Mouse (Mus musculus) gastrocnemius, adult 8-10 months (tissue): Measurements from ENCODE around the gene Nfkb1. TPM values are rescaled to one million over a fixed set of nuclear protein-coding genes. Genes with fewer than 3 reads are reported as not detected.

ENCODE experiments used
- DNase-seq, 2 experiments: peaks; one replicate each; pipeline ENCODE4 v3.0.0; 2022; ENCODE audit warnings: low spot score in 2 of 2
- total RNA-seq, 4 experiments: library from RNA; stranded (reverse); gene quantifications; 2 replicates each; pipeline ENCODE4 v1.2.4; 2022

The Nfkb1 gene
- total RNA-seq, 4 experiments from 2014 or later, result 17.2 to 21.6 (median 19.0) TPM

GRCm38 (mm10) chr3:135552874-135553273 lies 138.5 kb downstream of the Nfkb1 start:
- DNase-seq, result no peak

- no peak for DNase-seq
Measured at GRCm38 (mm10) chr3:135547298-135547697, 144.0 kb downstream of the Nfkb1 start.

- DNase-seq, result no peak
Measured at GRCm38 (mm10) chr3:135546212-135546923, 145.0 kb downstream of the Nfkb1 start.

Other genes starting within 250 kb of the Nfkb1 start
- gene Manba, start 205.9 kb downstream of the Nfkb1 start, total RNA-seq, result 1 to 10 TPM; 3.0 to 3.6 (median 3.4) TPM
- under 1 TPM; 0.58 to 0.97 (median 0.68) TPM for gene Slc39a8, start 133.7 kb upstream of the Nfkb1 start, total RNA-seq